Mouse (Mus musculus) urinary bladder, adult 2 months (tissue): Measurements from ENCODE around the gene Shisal1. TPM values are rescaled to one million over a fixed set of nuclear protein-coding genes. Genes with fewer than 3 reads are reported as not detected.

ENCODE experiments used
- DNase-seq: peaks from one replicate; pipeline ENCODE4 v3.0.0; 2022; ENCODE audit warnings: low spot score
- polyA plus RNA-seq: library from polyadenylated mRNA; depleted of rRNA; stranded (reverse); fragments of >200 nt; gene quantifications from 2 replicates; pipeline ENCODE4 v1.2.3, GENCODE M21; 2012; rRNA removed

Gene Shisal1
- polyA plus RNA-seq, result 90.1 and 101 TPM in 2 replicates

DNA sequence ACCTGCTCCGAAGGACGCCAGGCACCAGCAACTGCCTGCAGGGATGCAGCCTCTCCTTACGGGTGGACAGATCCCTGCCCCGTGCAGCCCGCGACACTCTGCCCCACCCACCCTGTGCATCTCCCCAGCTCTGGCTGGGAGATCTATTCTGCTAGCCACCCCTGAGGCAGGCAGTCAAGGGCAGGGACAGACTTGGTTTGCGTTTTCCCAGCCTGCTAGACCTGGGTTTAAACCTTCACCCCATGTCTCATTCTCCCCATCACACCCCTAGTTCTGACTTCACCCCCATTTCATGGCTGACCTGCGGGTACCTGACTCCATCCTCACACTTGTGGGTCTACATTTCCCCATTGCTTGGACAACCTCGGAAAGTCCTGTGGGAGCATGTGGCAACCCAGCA lies at the start of gene Shisal1:
TSS of gene Shisal1 (minus strand) at position 101 of the 400 bp plus-strand sequence.
- no peak for DNase-seq

DNA sequence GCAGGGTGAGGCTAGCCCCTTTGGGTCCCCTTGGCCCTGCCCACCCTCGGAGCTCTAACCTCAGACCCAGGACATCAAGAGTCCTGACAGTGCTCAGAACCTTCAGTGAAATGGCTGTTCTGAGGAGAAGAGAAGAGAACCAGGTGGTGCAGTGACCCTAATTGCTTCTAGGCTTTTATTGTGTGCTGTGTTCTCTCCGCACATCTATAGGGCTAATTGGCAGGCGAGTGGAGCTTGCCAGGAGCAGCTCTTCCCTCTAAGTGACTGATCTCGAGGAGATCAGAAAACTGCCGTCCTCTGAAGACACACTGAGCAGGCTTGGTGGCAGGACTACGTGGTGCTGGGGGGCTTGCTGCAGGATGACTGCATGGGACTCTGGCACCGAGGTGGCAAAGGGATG lies 43.6 kb upstream of the Shisal1 start:
- DNase-seq, result no peak

DNA sequence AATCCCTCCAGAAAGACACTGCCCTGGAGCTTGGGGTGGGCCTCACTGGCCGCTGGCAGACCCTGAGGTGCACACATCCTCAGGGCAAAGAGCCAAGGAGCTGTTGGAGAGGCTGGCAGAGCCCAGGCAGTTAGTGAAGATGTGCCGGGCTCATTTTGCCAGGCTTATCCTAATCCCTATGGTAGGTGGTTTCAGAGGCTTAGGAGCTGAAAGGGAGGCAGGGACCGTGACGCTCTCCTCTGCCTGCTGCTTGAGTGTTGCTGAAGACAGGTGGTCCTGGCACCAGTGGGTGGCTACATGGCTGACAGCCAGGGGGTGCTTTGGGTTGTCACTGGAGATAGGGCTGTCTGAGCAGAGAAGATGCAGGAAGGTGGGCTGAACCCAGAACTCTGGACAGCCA lies 37.4 kb upstream of the Shisal1 start:
- no peak for DNase-seq

- DNase-seq, result no peak
Observed at GRCm38 (mm10) chr15:84483622-84484021, 36.7 kb upstream of the Shisal1 start.

- no peak for DNase-seq
Observed at GRCm38 (mm10) chr15:84481259-84481877, 34.5 kb upstream of the Shisal1 start.

GRCm38 (mm10) chr15:84469391-84469790 lies 22.5 kb upstream of the Shisal1 start:
- DNase-seq, result no peak

DNA sequence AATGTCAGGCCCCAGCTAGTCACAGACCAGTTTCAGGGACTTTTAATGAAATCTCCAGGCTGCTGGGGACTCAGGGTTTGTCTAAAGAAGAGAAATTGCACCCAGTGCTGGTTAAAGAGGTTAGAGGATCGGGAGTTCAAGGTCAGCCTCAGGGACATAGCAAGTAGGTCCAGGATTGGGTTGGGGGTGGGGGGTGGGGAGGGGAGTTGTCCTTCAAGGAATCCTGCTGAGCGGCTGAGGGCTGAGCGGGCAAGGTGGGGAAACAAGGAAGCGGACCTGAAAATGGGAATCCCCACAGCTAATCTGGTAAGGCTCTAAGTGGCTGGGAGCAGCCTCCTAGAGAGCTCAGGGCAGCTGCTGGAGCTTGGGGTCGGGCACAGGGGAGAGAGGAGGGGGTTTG lies 20.9 kb upstream of the Shisal1 start:
- DNase-seq, result no peak

- no peak for DNase-seq
Observed at GRCm38 (mm10) chr15:84466458-84467267, 19.8 kb upstream of the Shisal1 start.

GRCm38 (mm10) chr15:84461429-84461828 lies 14.5 kb upstream of the Shisal1 start:
- DNase-seq, result no peak

DNA sequence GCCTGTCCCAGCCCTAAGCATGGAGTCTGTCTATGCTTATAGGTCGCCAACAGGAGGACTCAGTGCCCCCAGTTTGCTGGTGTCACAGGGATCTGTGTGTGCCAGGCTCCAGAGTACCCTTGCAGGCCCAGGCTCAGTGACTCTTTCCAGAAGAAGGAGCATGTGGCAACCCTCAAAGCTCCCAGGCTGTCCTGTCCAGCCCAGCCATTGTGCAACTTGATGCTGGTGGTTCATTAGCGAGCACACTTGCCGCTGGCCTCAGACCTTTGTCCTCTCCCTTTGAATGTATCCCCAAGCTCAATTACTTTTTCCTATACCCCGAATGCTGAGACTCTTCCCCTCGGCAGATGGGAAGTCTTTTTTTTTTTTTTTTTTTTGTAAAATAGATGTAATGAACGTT lies 12.1 kb upstream of the Shisal1 start:
- DNase-seq, result no peak

GRCm38 (mm10) chr15:84455286-84455685 lies 8.4 kb upstream of the Shisal1 start:
- DNase-seq, result no peak

DNA sequence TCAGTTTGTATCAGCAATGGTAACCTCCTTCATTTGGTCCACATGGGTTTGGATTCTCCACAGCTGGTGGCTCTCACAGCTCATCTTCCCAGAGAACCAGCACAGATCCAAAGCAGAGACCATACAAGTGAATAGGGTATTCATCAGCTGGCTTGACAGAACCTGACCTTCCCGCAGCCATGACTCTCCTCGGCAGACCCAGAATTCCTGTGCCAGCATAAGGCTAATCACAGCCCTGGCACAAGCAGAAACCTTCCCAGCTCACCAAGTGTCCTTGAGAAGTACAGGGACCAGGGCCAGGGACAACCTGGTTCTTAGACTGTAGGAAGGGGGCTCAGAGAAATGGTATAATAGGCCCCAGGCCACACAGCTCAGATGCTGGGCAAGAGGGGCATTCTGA lies 6.2 kb upstream of the Shisal1 start:
- DNase-seq, result no peak

GRCm38 (mm10) chr15:84450441-84451183 lies 3.7 kb upstream of the Shisal1 start:
- peak; percentile 58 for DNase-seq

- DNase-seq, result no peak
Observed at GRCm38 (mm10) chr15:84445812-84446716, 833 bp downstream of the Shisal1 start.

DNA sequence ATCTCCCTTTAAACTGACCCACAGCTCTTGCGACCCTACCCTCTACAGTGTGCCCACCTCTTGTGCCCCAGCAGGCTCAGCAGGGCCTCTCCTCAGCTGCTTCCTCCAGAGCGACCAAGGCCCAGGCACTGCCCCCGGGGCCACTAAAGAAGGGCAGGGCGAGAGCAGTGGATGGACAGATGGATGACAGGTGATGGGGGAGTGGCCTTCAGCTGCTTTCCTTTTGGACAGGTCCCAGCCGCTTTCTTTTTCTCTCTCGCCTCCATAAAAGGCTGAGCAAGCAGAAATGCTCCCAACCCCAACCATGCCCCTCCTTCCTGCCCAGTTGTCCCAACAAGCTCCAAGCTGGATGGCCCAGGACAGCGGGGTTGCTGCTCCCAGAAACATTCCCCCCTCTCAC lies 2.7 kb downstream of the Shisal1 start:
- no peak for DNase-seq

DNA sequence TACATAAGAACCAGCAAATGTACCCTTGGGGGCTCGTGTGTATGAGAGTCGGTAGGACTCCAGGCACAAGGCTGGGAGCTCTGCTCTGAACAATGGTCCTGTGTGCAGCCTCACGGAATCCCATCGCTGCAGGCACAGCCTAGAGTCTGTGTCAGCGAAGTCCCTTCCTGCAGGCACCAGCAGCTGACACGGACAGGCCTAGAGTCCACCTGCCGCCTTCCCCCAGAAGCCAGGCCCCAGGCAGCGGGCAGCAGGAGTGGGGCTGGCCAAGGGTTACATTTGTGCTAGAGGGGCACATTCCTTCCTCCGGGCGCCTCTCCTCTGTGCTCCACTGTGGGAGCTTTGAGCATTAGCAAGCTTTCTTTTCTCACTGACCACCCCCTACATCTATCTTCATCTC lies 3.3 kb downstream of the Shisal1 start:
- no peak for DNase-seq

- no peak for DNase-seq
Observed at GRCm38 (mm10) chr15:84441682-84442315, 5.1 kb downstream of the Shisal1 start.

- DNase-seq, result no peak
Observed at GRCm38 (mm10) chr15:84440820-84441219, 6.1 kb downstream of the Shisal1 start.

DNA sequence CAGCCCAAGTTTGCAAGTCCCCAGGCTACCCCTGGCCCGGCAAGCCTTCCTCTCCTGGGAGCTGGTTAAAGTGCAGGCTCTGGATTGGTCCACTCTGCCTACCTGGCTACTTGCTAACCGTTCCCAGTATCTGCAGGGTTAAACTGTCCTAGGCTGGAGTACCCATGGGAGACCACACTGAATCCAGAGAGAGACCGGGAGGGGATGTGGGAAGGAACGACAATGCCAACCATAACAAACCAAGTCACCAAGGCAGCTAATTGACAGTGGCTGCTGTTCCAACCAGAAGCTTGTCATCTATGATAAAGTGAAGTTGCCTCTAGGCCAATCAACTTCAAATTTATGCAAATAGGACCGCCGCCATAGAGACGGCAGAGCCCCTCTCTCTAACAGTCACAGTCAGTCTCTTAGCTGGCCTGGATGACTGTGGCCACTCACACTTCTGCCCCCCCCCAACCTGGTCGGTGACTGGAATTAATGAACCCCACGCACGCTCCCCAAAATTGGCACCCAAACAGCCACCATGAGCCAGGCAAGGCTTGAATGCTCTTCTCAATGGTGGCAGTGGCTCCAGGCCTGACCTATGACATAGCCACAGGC lies 13.2 kb downstream of the Shisal1 start:
- DNase-seq, result no peak

DNA sequence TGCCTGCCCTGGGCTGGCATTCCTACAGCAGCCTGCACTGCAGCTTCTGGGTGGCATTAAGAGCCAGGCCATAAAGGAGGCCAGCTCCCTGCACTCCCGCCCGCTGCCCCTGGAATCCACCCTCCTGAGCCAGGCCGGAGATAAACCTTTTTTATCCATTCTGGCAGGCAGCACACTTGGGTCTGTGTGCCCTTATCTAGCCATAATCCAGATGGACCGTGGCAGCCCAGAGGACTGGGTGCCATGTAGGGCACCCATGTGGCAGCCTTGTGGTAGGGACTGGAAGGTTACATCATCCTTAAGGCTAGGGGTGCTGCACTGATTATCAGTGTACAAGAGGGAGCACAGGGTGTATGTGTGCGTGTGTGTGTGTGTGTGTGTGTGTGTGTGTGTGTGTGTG lies 16.4 kb downstream of the Shisal1 start:
- no peak for DNase-seq

GRCm38 (mm10) chr15:84427624-84428023 lies 19.3 kb downstream of the Shisal1 start:
- DNase-seq, result no peak
